Mouse (Mus musculus) T-helper 17 cell (primary cell): ENCODE measurements at regions not wholly inside any gene's neighbourhood (a gene's known extent, or its start where the extent isn't known, plus 50 kb on each side); places are given as distances from the start of the nearest gene placed in this dataset.

Experiments
- in situ Hi-C, 2 experiments: fragments of 300-600 bp; cut with MboI, MseI; formaldehyde crosslinking; loops; 1 replicate in 1 of 2; 2 replicates in 1 of 2; pipeline ENCODE4 v1.15.1; 2025; ENCODE audit warnings: high pct_unique_total_duplicates in 2 of 2

GRCm38 (mm10) chr6:76697146-76697891 lies 199.7 kb upstream of the Gm9008 start:
- in situ Hi-C loops, result no loop called here

- in situ Hi-C loops, result no loop called here
Observed at GRCm38 (mm10) chr6:76688831-76689230, 191.2 kb upstream of the Gm9008 start.

- in situ Hi-C loops, result loop anchor here in 1 of 2 experiments (25.0 kb wide), 1 partner anchor 1352 kb away; no protein-coding TSS in a partner anchor
Observed at GRCm38 (mm10) chr6:76639583-76639982, 142.0 kb upstream of the Gm9008 start.

- in situ Hi-C loops, result loop anchor here in 1 of 2 experiments (25.0 kb wide), 1 partner anchor 1341 kb away; no protein-coding TSS in a partner anchor
Observed at GRCm38 (mm10) chr6:76628379-76628778, 130.8 kb upstream of the Gm9008 start.

- in situ Hi-C loops, result no loop called here
Observed at GRCm38 (mm10) chr6:76621499-76621898, 123.9 kb upstream of the Gm9008 start.

- in situ Hi-C loops, result no loop called here
Observed at GRCm38 (mm10) chr6:76620754-76621204, 123.2 kb upstream of the Gm9008 start.
